ENCODE assay signal across 11 mouse cellular contexts in genomic region chr8:87645371-87645770, GRCm38 (mm10).
DNase-seq lines count a peak whose midpoint lies in the region; ATAC-seq and TF ChIP-seq lines count a peak whose summit lies in the region.
"Had no signal": no experiment of that assay in that cellular context is flagged by ENCODE, and none has a peak within 500 bp of the region (broad histone marks: within the 10 kb centered on the region; RNA-seq: fewer than 3 reads in every experiment).

No protein-coding gene starts in this region.

- WGBS in hindbrain, postnatal 0 days = 17% methylated on average over 6 of the region's 6 CpGs
- WGBS in heart, embryonic 12.5 days = 43% methylated on average over 6 of the region's 6 CpGs
- WGBS in kidney, embryonic 15.5 days = 25% methylated on average over 6 of the region's 6 CpGs

- ATAC-seq in cerebellum, adult (ENCODE audit: insufficient number of reproducible peaks, low FRiP score, low TSS enrichment) = no peak
- peak; percentile 90 for ATAC-seq in hindbrain, postnatal 0 days
- ATAC-seq in granulocyte monocyte progenitor cell, adult 5-6 weeks (replicated peaks; ENCODE audit: poor library complexity, severe bottlenecking) = no peak
- no peak for ATAC-seq in heart, embryonic 12.5 days (ENCODE audit: insufficient number of reproducible peaks, low FRiP score)
- ATAC-seq in kidney, embryonic 15.5 days (replicated peaks; ENCODE audit: low FRiP score) = no peak

- peaks cover 17% of the 10 kb centered on the region for H3K4me1 ChIP-seq in hindbrain, postnatal 0 days (ENCODE audit: insufficient read depth, low read length)
- no peaks in the 10 kb centered on the region for H3K4me1 ChIP-seq in heart, embryonic 12.5 days (replicated peaks)
- H3K4me1 ChIP-seq in kidney, embryonic 15.5 days = no peaks in the 10 kb centered on the region

- no peak overlapping the region for H3K9ac ChIP-seq in hindbrain, postnatal 0 days (replicated peaks; ENCODE audit: low read length)
- H3K9ac ChIP-seq in heart, embryonic 12.5 days = no peak overlapping the region
- no peak overlapping the region for H3K9ac ChIP-seq in kidney, embryonic 15.5 days

- DNase-seq in cerebellum, adult 11 months = peak; percentile 74
- DNase-seq in MN1 (ENCODE audit: low spot score) = peak; percentile 47
- peak; percentile 73 to 97 for DNase-seq in cerebellum, postnatal 4 days (ENCODE audit: low spot score in 2 of 2)
- peak; percentile 86 for DNase-seq in hindbrain, postnatal 0 days (ENCODE audit: low spot score)
- DNase-seq: thymus, postnatal 25 days had no signal

- H3K4me2 ChIP-seq in hindbrain, postnatal 0 days (ENCODE audit: low read depth, low read length) = no peak overlapping the region
- H3K4me2 ChIP-seq in heart, embryonic 12.5 days = no peak overlapping the region
- H3K4me2 ChIP-seq in kidney, embryonic 15.5 days = no peak overlapping the region

- H3K27me3 ChIP-seq in hindbrain, postnatal 0 days (ENCODE audit: insufficient read depth, low read length) = no peaks in the 10 kb centered on the region
- peaks cover 9% of the 10 kb centered on the region; the same call in 1 of the 2 replicates for H3K27me3 ChIP-seq in heart, embryonic 12.5 days (replicated peaks)
- no peaks in the 10 kb centered on the region for H3K27me3 ChIP-seq in kidney, embryonic 15.5 days

- H3K4me3 ChIP-seq in hindbrain, postnatal 0 days (ENCODE audit: low read length) = no peak overlapping the region
- no peak overlapping the region for H3K4me3 ChIP-seq in heart, embryonic 12.5 days
- no peak overlapping the region for H3K4me3 ChIP-seq in kidney, embryonic 15.5 days (replicated peaks)

- no peak for TF ChIP-seq CTCF in hindbrain, postnatal 0 days (IDR thresholded peaks at IDR 0.05; ENCODE audit: low read depth)

- no peaks in the 10 kb centered on the region for H3K36me3 ChIP-seq in hindbrain, postnatal 0 days (ENCODE audit: insufficient read depth, low read length)
- no peaks in the 10 kb centered on the region for H3K36me3 ChIP-seq in heart, embryonic 12.5 days
- H3K36me3 ChIP-seq in kidney, embryonic 15.5 days = no peaks in the 10 kb centered on the region
- H3K36me3 ChIP-seq: G1E had no signal

- no peaks in the 10 kb centered on the region for H3K9me3 ChIP-seq in hindbrain, postnatal 0 days (ENCODE audit: low read length)
- H3K9me3 ChIP-seq in heart, embryonic 12.5 days (replicated peaks) = no peaks in the 10 kb centered on the region
- H3K9me3 ChIP-seq in kidney, embryonic 15.5 days (replicated peaks) = no peaks in the 10 kb centered on the region

- H3K27ac ChIP-seq in hindbrain, postnatal 0 days = peak overlapping the region; percentile 60
- H3K27ac ChIP-seq in heart, embryonic 12.5 days (ENCODE audit: poor library complexity, severe bottlenecking) = no peak overlapping the region
- H3K27ac ChIP-seq in kidney, embryonic 15.5 days = no peak overlapping the region
- H3K27ac ChIP-seq: kidney, postnatal 0 days had no signal
